Mouse (Mus musculus): ENCODE data around the gene Atp6v0e.

Atp6v0e gene

GRCm38 (mm10) chr17:26681276-26681675 lies 18.2 kb downstream of the Atp6v0e start:
- in situ Hi-C loops (cut with MboI, MseI), result no loop called here

- in situ Hi-C loops (cut with MboI, MseI), result no loop called here
Measured at GRCm38 (mm10) chr17:26686334-26687000, 23.4 kb downstream of the Atp6v0e start.

- in situ Hi-C loops (cut with MboI, MseI), result no loop called here
Measured at GRCm38 (mm10) chr17:26688795-26689735, 26.0 kb downstream of the Atp6v0e start.

GRCm38 (mm10) chr17:26689810-26690209 lies 26.8 kb downstream of the Atp6v0e start:
- in situ Hi-C loops (cut with MboI, MseI), result no loop called here

GRCm38 (mm10) chr17:26690236-26690635 lies 27.2 kb downstream of the Atp6v0e start:
- in situ Hi-C loops (cut with MboI, MseI), result no loop called here

DNA sequence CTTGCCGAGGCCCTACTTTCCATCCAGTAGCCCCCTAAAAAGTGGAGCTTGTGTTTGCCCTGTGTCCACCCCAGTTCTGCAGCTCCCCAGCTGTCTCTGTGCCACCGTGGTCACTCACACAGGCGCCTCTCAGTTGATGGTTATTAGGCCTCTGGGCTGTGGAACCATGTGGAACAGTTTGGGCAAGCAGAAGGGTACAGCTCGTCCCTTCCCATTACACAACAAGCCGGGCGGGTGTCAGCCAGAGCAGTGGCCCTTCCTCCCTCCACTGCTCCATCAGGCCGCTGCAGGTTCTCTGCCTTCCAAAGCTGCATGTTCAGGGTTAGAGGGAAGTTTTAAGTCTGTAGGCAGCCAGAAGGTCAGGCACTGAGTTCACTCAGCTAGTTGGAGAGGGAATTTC lies 28.1 kb downstream of the Atp6v0e start:
- in situ Hi-C loops (cut with MboI, MseI), result no loop called here

DNA sequence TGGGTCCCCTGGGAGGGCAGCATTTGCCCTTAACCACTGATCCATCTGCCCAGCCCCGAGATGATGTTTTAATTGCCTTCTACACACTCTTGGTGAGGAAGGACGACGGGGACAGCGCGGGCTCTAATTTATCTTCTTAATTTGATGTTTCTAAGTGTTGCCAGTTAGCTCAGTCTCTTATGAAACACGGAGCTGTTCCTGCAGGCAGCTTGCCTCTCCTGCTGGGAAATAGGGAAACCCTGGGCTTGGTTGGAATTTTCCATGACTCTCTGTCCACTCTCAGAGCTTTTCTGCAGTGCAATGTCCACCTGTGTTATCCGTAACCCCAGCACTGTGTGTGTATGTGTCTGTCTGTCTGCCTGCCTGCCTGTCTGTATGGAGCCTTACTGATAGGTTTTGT lies 30.4 kb downstream of the Atp6v0e start:
- in situ Hi-C loops (cut with MboI, MseI), result no loop called here

DNA sequence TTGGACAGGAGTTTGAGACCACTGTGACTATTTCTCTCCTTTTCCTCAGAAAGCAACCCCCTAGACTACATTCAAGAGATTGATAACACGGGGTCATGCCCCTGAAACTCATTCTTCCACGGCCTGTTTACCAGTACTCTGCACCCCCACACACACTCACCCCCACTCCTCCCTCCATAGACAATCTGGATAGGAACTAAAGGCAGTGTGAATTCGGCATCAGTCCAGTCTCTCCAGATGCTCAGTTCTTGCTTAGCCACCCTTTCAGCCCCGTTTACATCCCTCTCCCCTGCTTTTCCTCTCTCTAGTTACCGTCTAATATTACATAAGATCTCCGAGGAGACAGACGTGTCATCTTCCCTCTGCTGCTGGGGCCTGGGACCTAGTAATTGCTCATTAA lies 31.1 kb downstream of the Atp6v0e start:
- in situ Hi-C loops (cut with MboI, MseI), result no loop called here

GRCm38 (mm10) chr17:26695193-26695592 lies 32.2 kb downstream of the Atp6v0e start:
- in situ Hi-C loops (cut with MboI, MseI), result no loop called here

DNA sequence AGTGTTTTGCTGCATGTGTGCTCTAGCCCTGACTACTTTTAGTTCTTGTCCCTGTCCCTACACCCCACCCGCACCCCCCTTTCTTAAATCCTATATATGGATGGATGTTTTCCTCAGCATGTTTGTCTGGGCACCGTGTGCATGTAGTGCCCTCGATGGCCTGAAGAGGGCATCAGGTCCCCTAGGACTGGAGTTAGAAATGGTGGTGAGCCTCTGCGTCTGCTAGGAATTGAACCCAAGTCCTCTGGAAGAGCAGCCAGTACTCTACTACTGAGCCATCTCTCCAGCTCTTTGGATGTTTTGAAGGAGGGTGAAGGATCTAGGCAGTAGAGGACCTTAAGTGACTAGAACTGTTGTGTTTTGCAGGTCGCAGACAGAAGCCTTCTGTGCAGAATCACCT lies 35.8 kb downstream of the Atp6v0e start:
- in situ Hi-C loops (cut with MboI, MseI), result no loop called here

GRCm38 (mm10) chr17:26699819-26700616 lies 37.0 kb downstream of the Atp6v0e start:
- in situ Hi-C loops (cut with MboI, MseI), result loop anchor here (10.0 kb wide), 1 partner anchor 175 kb away; no protein-coding TSS in a partner anchor

- in situ Hi-C loops (cut with MboI, MseI), result loop anchor here (10.0 kb wide), 1 partner anchor 173 kb away; no protein-coding TSS in a partner anchor
Measured at GRCm38 (mm10) chr17:26701565-26701964, 38.5 kb downstream of the Atp6v0e start.

GRCm38 (mm10) chr17:26702621-26703020 lies 39.6 kb downstream of the Atp6v0e start:
- in situ Hi-C loops (cut with MboI, MseI), result loop anchor here (10.0 kb wide), 1 partner anchor 172 kb away; no protein-coding TSS in a partner anchor

- in situ Hi-C loops (cut with MboI, MseI), result loop anchor here (10.0 kb wide), 1 partner anchor 171 kb away; no protein-coding TSS in a partner anchor
Measured at GRCm38 (mm10) chr17:26703671-26704070, 40.6 kb downstream of the Atp6v0e start.

DNA sequence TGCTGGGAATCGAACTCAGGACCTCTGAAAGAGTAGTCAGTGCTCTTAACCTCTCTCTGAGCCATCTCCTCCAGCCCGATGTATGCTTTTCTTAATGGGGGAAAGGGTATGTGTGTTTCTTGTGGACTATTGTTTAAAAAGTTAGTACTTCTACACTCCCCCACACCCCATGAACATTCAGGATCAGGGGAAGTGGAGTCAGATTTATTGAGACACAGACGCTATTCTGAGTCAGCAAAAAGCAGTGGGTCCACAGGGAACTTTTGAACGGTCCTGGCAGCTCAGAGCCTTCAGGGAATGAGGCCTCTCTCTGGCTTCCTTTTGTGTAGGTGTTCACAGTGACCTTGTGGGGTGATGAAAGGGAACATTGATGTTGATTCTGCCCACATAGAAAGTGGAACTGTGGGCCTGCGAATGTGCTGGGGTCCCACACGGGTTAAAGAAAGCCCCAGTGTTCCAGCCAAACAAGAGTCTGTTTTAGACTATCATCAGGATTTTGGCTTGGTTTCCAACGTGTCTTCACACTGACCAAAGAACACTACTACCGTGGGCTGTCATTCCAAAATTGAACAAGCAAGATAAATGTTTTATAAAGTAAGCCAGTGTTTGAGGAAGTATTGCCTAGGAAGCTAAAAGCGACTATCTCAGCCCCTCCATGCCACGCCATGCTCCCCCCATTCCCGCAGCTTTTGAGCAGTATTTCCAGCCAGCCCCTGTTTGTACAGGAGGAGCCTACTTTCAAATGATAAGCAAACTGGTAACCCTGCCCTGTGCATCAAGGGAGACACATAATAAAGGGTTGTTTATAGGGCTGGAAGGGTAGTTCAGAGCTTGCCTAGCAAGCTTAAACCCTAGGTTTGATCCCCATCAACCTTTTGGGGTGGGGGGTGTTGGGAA lies 42.7 kb downstream of the Atp6v0e start:
- in situ Hi-C loops (cut with MboI, MseI), result loop anchor here (10.0 kb wide), 1 partner anchor 169 kb away; no protein-coding TSS in a partner anchor

GRCm38 (mm10) chr17:26707066-26707465 lies 44.0 kb downstream of the Atp6v0e start:
- in situ Hi-C loops (cut with MboI, MseI), result loop anchor here (10.0 kb wide), 1 partner anchor 168 kb away; no protein-coding TSS in a partner anchor

- in situ Hi-C loops (cut with MboI, MseI), result loop anchor here (10.0 kb wide), 1 partner anchor 166 kb away; no protein-coding TSS in a partner anchor
Measured at GRCm38 (mm10) chr17:26708499-26708898, 45.5 kb downstream of the Atp6v0e start.

GRCm38 (mm10) chr17:26708993-26709590 lies 46.1 kb downstream of the Atp6v0e start:
- in situ Hi-C loops (cut with MboI, MseI), result loop anchor here (10.0 kb wide), 1 partner anchor 166 kb away; no protein-coding TSS in a partner anchor

DNA sequence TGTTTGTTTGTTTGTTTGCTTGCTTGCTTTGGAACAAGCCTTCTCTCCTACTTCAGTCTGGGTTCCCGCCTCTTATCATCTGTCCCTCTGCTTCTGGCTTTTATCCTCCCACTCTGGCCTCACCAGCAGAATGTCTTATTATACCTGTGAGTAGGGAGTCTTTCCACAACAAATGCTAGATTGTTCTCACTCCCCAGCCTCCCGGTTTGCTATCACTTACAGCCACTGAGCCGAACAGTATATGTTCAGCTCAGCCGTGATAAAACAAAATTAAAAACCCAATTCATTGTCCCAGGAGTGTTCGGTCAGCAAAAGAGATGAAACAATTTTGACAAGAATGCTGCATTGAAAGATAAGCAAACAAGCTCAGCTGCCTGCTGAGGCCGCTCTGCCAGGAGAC lies 47.0 kb downstream of the Atp6v0e start:
- in situ Hi-C loops (cut with MboI, MseI), result loop anchor here (5.0 kb wide), 1 partner anchor 857 kb away; the partner anchor contains the start of gene AI413582

- in situ Hi-C loops (cut with MboI, MseI), result no loop called here
Measured at GRCm38 (mm10) chr17:26715271-26715758, 52.3 kb downstream of the Atp6v0e start, which contains the start of gene Crebrf. Crebrf (plus strand) TSS chr17:26715650.

Measured in T-helper 1 cell (primary cell).